Mouse (Mus musculus): ENCODE data around the gene Mtfmt. TPM values are rescaled to one million over a fixed set of nuclear protein-coding genes. Genes with fewer than 3 reads are reported as not detected.

The Mtfmt gene
- polyA plus RNA-seq, 1 experiment from 2014 or later = 15.3 TPM

DNA sequence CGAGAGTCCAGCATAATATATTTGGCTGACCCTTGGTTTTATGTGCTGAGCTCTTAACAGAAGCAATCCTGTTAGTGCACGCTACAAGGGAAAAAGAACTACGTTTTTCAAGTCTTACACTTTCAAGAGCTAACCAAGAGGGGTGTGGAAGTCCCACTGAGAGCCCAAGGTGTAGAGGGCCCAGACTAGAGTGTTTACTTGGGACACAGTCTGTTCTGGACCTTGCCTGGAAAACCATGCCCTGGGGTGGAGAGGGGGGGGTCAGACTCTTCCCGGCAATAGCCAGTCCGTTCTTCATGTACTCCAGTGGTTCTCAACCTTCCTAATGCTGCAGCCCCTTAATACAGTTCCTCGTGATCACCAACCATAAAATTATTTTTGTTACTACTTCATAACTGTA lies 35.6 kb upstream of the Mtfmt start:
- no peaks in the 10 kb centered on the region for H3K27me3 ChIP-seq (ENCODE audit: control insufficient read depth, insufficient read depth, low read length)
- ATAC-seq (replicated peaks; ENCODE audit: insufficient number of reproducible peaks, low FRiP score, low TSS enrichment) = no peak
- H3K36me3 ChIP-seq (ENCODE audit: control insufficient read depth, insufficient read depth, low read length) = no peaks in the 10 kb centered on the region
- H3K4me1 ChIP-seq (ENCODE audit: control insufficient read depth, insufficient read depth, low read length) = no peaks in the 10 kb centered on the region; the same call in 1 of the 2 replicates
- no peak overlapping the region for H3K27ac ChIP-seq (ENCODE audit: low read depth, low read length)
- no peak overlapping the region for H3K4me2 ChIP-seq
- no peaks in the 10 kb centered on the region for H3K9me3 ChIP-seq (replicated peaks; ENCODE audit: control insufficient read depth, low read length)
- no peak overlapping the region for H3K9ac ChIP-seq (ENCODE audit: low read depth, low read length)
- 83% methylated on average over 6 of the region's 6 CpGs for WGBS (ENCODE audit: insufficient replicate concordance)
- H3K4me3 ChIP-seq (ENCODE audit: low read depth, low read length) = no peak overlapping the region

DNA sequence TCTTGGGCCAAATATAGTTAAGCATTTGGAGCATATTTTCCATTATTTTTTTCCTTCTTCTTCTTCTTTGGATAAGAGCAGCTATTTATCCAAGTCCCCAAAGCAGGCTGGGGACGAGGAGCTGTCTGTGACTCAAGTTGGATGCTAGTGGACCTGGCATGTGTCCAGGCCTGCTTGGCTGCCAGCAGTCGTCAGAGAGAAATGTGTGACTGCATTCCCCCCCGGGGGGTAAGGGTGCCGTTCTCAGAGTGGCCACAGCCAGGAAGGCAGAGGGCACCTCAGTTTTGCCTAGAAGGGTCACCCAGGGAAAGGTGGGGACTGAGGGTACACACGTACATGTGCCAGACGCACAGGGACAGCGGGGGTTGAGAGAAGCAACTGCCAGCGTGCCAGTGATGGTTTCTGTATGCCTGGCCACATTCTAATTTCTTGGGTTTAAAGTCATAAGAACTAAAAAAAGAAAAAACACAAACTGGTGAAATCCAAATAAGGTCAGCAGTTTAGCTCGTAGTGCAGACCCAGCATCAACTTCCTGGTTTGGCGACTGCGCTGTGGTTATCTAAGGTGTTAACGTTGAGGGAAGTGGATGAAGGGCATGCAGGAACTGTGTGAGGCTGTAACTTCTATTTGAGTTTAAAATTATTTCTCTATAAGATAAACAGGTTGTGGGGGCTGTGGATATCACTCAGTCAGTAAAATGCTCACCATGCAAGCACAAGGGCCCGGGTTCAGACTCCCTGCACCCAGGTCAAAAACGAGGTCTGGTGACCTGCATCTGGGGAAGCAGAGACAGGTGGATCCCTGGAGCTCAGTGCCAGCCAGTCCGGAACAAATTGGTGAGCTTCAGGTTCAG lies 31.0 kb upstream of the Mtfmt start:
- Histone ChIP-seq H3K36me3 (ENCODE audit: control insufficient read depth, insufficient read depth, low read length) (no peaks in the 10 kb centered on the region), H3K4me1 (ENCODE audit: control insufficient read depth, insufficient read depth, low read length) (no peaks in the 10 kb centered on the region; the same call in 1 of the 2 replicates), H3K27ac (ENCODE audit: low read depth, low read length) (no peak overlapping the region), H3K4me3 (ENCODE audit: low read depth, low read length) (no peak overlapping the region), H3K27me3 (ENCODE audit: control insufficient read depth, insufficient read depth, low read length) (no peaks in the 10 kb centered on the region), H3K9ac (ENCODE audit: low read depth, low read length) (no peak overlapping the region), H3K9me3 (replicated peaks; ENCODE audit: control insufficient read depth, low read length) (no peaks in the 10 kb centered on the region), H3K4me2 (no peak overlapping the region)
- no peak for ATAC-seq (replicated peaks; ENCODE audit: insufficient number of reproducible peaks, low FRiP score, low TSS enrichment)
- 54% methylated on average over 15 of the region's 15 CpGs for WGBS (ENCODE audit: insufficient replicate concordance)

DNA sequence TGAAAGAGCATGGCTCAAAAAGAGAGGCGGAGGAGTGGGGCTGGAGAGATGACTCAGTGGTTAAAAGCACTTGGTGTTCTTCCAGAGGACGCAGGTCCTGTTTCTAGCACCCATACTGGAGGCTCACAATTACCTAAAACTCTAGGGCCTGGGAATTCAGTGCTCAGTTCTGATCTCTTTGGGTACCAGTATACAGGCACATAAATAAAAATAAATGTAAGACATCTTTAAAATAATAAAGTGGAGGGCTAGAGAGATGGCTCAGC lies 30.5 kb upstream of the Mtfmt start:
- no peak overlapping the region for H3K27ac ChIP-seq (ENCODE audit: low read depth, low read length)
- no peaks in the 10 kb centered on the region for H3K9me3 ChIP-seq (replicated peaks; ENCODE audit: control insufficient read depth, low read length)
- no peak overlapping the region for H3K9ac ChIP-seq (ENCODE audit: low read depth, low read length)
- H3K4me3 ChIP-seq (ENCODE audit: low read depth, low read length) = no peak overlapping the region
- WGBS (ENCODE audit: insufficient replicate concordance) = 73% methylated on average over 2 of the region's 2 CpGs
- no peaks in the 10 kb centered on the region for H3K27me3 ChIP-seq (ENCODE audit: control insufficient read depth, insufficient read depth, low read length)
- no peak for ATAC-seq (replicated peaks; ENCODE audit: insufficient number of reproducible peaks, low FRiP score, low TSS enrichment)
- no peak overlapping the region for H3K4me2 ChIP-seq
- H3K4me1 ChIP-seq (ENCODE audit: control insufficient read depth, insufficient read depth, low read length) = no peaks in the 10 kb centered on the region; the same call in 1 of the 2 replicates
- no peaks in the 10 kb centered on the region for H3K36me3 ChIP-seq (ENCODE audit: control insufficient read depth, insufficient read depth, low read length)

DNA sequence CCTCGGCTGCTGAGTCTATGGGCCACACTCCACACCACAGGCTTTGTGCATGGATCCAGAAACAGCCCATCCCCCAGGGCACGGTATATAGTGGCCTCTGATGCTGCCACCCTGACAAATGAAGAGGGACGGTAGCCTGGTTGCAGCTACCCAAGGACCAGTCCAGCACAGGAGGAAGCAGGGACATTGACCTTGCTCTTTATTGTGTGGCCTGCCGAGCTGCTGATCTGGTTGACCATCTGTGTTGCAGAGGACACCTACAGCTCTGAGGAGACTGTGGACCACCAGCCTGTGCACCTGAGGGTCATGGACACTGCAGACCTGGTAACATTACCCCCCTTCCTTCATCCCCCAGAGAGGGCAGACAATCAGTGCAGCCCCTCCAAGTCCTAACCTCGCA lies 28.3 kb upstream of the Mtfmt start:
- no peak overlapping the region for H3K9ac ChIP-seq (ENCODE audit: low read depth, low read length)
- no peak overlapping the region for H3K27ac ChIP-seq (ENCODE audit: low read depth, low read length)
- H3K4me1 ChIP-seq (ENCODE audit: control insufficient read depth, insufficient read depth, low read length) = no peaks in the 10 kb centered on the region; the same call in 1 of the 2 replicates
- no peaks in the 10 kb centered on the region for H3K9me3 ChIP-seq (replicated peaks; ENCODE audit: control insufficient read depth, low read length)
- 72% methylated on average over 5 of the region's 5 CpGs for WGBS (ENCODE audit: insufficient replicate concordance)
- H3K27me3 ChIP-seq (ENCODE audit: control insufficient read depth, insufficient read depth, low read length) = no peaks in the 10 kb centered on the region
- no peak for ATAC-seq (replicated peaks; ENCODE audit: insufficient number of reproducible peaks, low FRiP score, low TSS enrichment)
- no peaks in the 10 kb centered on the region for H3K36me3 ChIP-seq (ENCODE audit: control insufficient read depth, insufficient read depth, low read length)
- H3K4me3 ChIP-seq (ENCODE audit: low read depth, low read length) = no peak overlapping the region
- H3K4me2 ChIP-seq = no peak overlapping the region

DNA sequence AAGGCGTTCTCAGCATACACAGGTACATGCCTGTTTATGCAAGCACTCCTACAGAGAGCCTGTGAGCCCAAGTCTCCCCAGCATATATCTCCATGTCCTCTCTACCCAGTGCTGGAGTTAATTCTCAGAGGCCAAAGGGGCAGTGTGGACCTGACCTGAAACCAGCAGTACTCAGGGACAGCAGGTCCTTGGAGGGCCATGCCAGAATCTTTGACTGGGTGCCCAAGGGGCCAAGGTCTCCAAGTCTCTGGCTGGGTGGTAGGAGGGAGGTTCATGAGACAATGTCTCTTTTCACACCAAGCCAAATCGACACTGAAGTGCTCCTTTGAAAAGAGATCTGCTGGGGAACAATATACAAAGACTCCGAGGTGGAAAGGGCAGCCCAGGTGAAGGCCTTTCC lies 27.7 kb upstream of the Mtfmt start:
- no peak overlapping the region for H3K4me2 ChIP-seq
- WGBS (ENCODE audit: insufficient replicate concordance) = 77% methylated on average over 3 of the region's 3 CpGs

DNA sequence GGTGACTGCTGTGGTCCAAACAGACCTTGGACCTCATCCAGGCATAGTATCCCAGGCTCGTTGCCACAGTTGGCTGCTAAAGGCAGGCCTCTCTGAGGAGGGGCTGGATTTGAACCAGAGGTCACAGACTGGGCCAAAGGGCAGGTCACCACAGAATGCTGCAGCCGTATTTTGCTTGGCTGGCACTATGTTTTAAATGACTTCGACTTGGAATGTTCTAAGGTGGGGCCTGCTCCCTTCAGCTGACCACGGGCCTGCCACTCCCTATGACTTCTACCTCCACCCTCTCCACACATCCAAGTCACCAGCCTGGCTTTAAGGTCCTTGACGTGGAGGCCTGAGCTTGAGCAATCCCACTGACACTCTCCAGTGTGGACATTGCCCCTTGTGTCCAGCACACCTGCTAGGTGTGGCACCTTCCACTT lies 26.7 kb upstream of the Mtfmt start:
- Histone ChIP-seq H3K4me2 (no peak overlapping the region), H3K9me3 (replicated peaks; ENCODE audit: control insufficient read depth, low read length) (no peaks in the 10 kb centered on the region), H3K27me3 (ENCODE audit: control insufficient read depth, insufficient read depth, low read length) (no peaks in the 10 kb centered on the region), H3K4me3 (ENCODE audit: low read depth, low read length) (no peak overlapping the region), H3K4me1 (ENCODE audit: control insufficient read depth, insufficient read depth, low read length) (no peaks in the 10 kb centered on the region; the same call in 1 of the 2 replicates), H3K27ac (ENCODE audit: low read depth, low read length) (no peak overlapping the region), H3K9ac (ENCODE audit: low read depth, low read length) (no peak overlapping the region), H3K36me3 (ENCODE audit: control insufficient read depth, insufficient read depth, low read length) (no peaks in the 10 kb centered on the region)
- ATAC-seq (replicated peaks; ENCODE audit: insufficient number of reproducible peaks, low FRiP score, low TSS enrichment) = no peak
- WGBS (ENCODE audit: insufficient replicate concordance) = 64% methylated on average over 5 of the region's 5 CpGs

More for the DNA sequence above, 27.7 kb upstream of the Mtfmt start:
- Histone ChIP-seq H3K4me3 (ENCODE audit: low read depth, low read length) (no peak overlapping the region), H3K36me3 (ENCODE audit: control insufficient read depth, insufficient read depth, low read length) (no peaks in the 10 kb centered on the region), H3K4me1 (ENCODE audit: control insufficient read depth, insufficient read depth, low read length) (no peaks in the 10 kb centered on the region; the same call in 1 of the 2 replicates), H3K9ac (ENCODE audit: low read depth, low read length) (no peak overlapping the region), H3K27me3 (ENCODE audit: control insufficient read depth, insufficient read depth, low read length) (no peaks in the 10 kb centered on the region), H3K27ac (ENCODE audit: low read depth, low read length) (no peak overlapping the region), H3K9me3 (replicated peaks; ENCODE audit: control insufficient read depth, low read length) (no peaks in the 10 kb centered on the region)
- no peak for ATAC-seq (replicated peaks; ENCODE audit: insufficient number of reproducible peaks, low FRiP score, low TSS enrichment)

DNA sequence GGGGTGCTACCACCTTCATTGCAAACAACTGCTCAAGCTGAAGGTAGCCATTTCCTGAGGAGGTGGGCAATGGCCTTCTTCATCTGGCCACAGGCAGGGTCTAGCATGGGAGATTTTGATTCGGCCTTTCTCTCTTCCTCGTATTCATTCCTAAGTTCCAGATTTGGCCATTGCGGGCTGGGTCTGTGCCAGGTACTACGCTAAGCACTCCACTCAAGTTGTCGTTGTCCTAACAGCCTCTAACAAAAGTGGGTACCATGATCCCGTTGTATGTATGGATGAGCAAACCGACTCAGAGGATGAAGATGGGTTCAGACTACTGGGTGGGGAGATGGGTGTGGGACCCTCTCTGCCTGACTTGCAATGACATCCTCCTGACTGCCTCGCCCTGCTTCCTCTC lies 25.2 kb upstream of the Mtfmt start:
- H3K9me3 ChIP-seq (replicated peaks; ENCODE audit: control insufficient read depth, low read length) = no peaks in the 10 kb centered on the region
- no peak overlapping the region for H3K27ac ChIP-seq (ENCODE audit: low read depth, low read length)
- H3K27me3 ChIP-seq (ENCODE audit: control insufficient read depth, insufficient read depth, low read length) = no peaks in the 10 kb centered on the region
- WGBS (ENCODE audit: insufficient replicate concordance) = 92% methylated on average over 8 of the region's 8 CpGs
- no peak overlapping the region for H3K4me2 ChIP-seq
- ATAC-seq (replicated peaks; ENCODE audit: insufficient number of reproducible peaks, low FRiP score, low TSS enrichment) = no peak
- no peak overlapping the region for H3K4me3 ChIP-seq (ENCODE audit: low read depth, low read length)
- no peaks in the 10 kb centered on the region for H3K36me3 ChIP-seq (ENCODE audit: control insufficient read depth, insufficient read depth, low read length)
- H3K9ac ChIP-seq (ENCODE audit: low read depth, low read length) = no peak overlapping the region
- no peaks in the 10 kb centered on the region for H3K4me1 ChIP-seq (ENCODE audit: control insufficient read depth, insufficient read depth, low read length)

DNA sequence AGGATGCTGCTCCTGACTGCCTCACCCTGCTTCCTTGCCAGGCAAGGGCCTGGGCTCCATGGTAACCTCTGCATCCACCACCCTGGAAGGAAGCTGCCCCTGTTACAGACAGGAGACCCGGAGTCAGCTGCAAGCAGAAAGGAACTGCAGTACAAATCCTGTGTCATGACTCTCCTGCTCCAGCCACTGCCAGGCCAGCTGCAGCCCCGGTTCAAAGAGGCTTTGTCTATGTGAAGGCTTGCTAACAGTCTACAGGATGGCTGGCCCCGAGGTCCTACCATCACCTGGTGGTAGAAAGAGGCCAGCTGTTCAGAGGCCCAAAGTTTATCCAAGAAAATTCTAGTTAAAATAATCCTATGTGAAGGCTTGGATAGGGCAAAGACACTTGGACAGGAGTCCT lies 24.3 kb upstream of the Mtfmt start:
- H3K9me3 ChIP-seq (replicated peaks; ENCODE audit: control insufficient read depth, low read length) = no peaks in the 10 kb centered on the region
- H3K4me2 ChIP-seq = no peak overlapping the region
- no peaks in the 10 kb centered on the region for H3K27me3 ChIP-seq (ENCODE audit: control insufficient read depth, insufficient read depth, low read length)
- no peak overlapping the region for H3K9ac ChIP-seq (ENCODE audit: low read depth, low read length)
- ATAC-seq (replicated peaks; ENCODE audit: insufficient number of reproducible peaks, low FRiP score, low TSS enrichment) = no peak
- WGBS (ENCODE audit: insufficient replicate concordance) = 69% methylated on average over 3 of the region's 3 CpGs
- H3K4me3 ChIP-seq (ENCODE audit: low read depth, low read length) = no peak overlapping the region
- no peaks in the 10 kb centered on the region for H3K4me1 ChIP-seq (ENCODE audit: control insufficient read depth, insufficient read depth, low read length)
- H3K36me3 ChIP-seq (ENCODE audit: control insufficient read depth, insufficient read depth, low read length) = no peaks in the 10 kb centered on the region
- H3K27ac ChIP-seq (ENCODE audit: low read depth, low read length) = no peak overlapping the region

DNA sequence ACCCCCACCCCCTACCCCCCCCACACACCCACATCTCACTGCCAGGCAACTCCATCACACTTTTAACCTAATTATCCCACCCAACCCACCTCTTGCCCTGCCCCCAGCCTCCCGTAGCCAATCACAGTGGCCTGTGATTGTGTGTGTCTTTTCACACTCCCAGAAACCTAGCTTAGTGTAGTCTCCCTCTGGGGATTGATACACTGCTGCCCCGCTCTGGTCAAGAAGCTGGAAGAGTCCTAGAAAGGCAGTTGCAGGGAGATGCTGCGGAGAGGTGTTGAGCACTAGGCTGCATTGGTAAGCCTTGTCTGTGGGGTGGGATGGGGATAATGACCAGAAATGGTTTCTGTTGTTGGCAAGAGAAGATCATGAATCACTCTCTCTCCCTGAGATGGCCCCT lies 17.8 kb upstream of the Mtfmt start:
- WGBS (ENCODE audit: insufficient replicate concordance) = 42% methylated on average over 3 of the region's 3 CpGs
- no peak overlapping the region for H3K9ac ChIP-seq (ENCODE audit: low read depth, low read length)
- H3K36me3 ChIP-seq (ENCODE audit: control insufficient read depth, insufficient read depth, low read length) = no peaks in the 10 kb centered on the region
- no peaks in the 10 kb centered on the region for H3K9me3 ChIP-seq (replicated peaks; ENCODE audit: control insufficient read depth, low read length)
- H3K27me3 ChIP-seq (ENCODE audit: control insufficient read depth, insufficient read depth, low read length) = no peaks in the 10 kb centered on the region
- no peak overlapping the region for H3K4me2 ChIP-seq
- no peaks in the 10 kb centered on the region for H3K4me1 ChIP-seq (ENCODE audit: control insufficient read depth, insufficient read depth, low read length)
- no peak overlapping the region for H3K4me3 ChIP-seq (ENCODE audit: low read depth, low read length)
- no peak overlapping the region for H3K27ac ChIP-seq (ENCODE audit: low read depth, low read length)
- no peak for ATAC-seq (replicated peaks; ENCODE audit: insufficient number of reproducible peaks, low FRiP score, low TSS enrichment)

Data from heart, embryonic 11.5 days (tissue).